Mouse (Mus musculus): Measurements from ENCODE around the gene Hipk3.

- no peak for TF ChIP-seq HCFC1 (IDR thresholded peaks at IDR 0.05; ENCODE audit: borderline replicate concordance, insufficient read depth, low read length)
- TF ChIP-seq ZC3H11A (IDR thresholded peaks at IDR 0.05; ENCODE audit: borderline replicate concordance, low read depth, low read length): no peak
- no peak for TF ChIP-seq CHD2 (IDR thresholded peaks at IDR 0.05; ENCODE audit: low read depth, low read length)
These were observed 38.3 kb upstream of the Hipk3 start for GRCm38 (mm10) chr2:104532548-104532947.

Data from ES-E14 (cell line).